Mouse (Mus musculus): ENCODE measurements around the gene Sox6.

Gene Sox6

DNA sequence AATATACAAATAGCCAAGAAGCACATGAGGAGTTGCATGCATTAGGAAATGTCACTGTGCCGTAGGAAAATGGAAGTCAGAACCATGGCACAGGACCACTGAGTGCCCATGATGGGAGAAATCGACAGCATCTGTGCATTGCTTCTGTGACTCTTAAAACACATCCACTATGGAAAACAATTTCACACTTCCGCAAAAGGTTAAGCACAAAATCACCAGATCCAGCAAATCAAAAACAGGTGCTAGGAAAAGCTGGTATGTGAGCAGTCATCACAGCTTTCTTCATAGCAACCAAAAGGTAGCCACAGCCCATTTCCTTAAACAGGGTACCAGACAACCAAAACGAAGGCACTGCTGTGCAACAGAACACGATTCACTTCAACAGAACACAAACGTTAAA, 52.9 kb downstream of the Sox6 start:
- DNase-seq (ENCODE audit: low spot score in 2 of 2) = no peak

DNA sequence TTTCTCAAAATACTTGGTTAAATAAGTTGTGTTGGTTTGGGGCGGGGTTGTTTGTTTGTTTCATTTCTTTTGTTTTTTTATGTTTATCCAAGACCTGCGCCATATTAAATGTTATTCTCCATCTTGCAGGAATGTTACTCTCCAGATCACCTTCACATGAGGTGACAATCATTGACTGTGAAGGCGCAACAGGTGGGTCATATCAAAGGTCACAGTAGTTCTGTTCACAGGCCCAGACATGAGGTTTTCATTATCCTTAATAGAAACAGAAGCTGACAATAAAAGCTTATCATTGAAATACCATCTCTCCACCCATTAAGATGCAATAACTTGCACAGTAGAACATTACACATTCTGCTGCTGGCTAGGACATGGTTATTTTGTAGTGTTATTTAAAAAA, 54.5 kb downstream of the Sox6 start:
- DNase-seq (ENCODE audit: low spot score in 2 of 2) = no peak

DNA sequence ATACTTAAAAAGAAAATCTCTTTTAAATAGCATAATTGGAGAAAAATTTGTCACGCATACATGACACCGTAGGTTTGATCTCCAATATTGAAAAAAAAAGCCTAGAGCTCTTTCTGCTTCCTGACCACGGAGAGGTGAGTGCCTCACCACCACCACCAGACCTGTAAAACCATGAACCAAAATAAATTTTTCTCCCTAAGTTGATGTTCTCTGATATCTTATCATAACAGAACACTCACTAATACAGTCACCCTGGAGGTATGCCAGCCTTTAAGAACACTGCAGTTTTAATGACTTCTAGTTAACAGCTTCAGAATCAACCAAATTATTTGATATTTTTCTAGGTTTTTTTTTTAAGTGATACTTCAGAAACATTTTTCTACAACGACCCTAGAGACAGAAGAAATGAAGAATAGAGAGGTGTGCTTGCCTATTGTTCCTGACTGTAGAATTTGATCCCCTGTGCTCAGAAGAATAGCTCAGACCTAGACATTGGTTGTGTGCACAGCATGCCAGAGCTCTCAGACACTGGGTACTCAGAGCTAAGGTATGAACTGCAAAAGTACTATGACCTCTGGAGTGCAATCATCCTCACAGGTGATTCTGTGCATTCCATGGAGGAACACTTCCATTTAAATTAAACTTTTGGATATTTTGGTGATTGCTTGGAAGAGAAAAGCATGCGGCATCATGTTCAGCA, 58.6 kb downstream of the Sox6 start:
- DNase-seq (ENCODE audit: low spot score in 2 of 2) = no peak

GRCm38 (mm10) chr7:115974518-115974917, 64.1 kb downstream of the Sox6 start:
- no peak for DNase-seq (ENCODE audit: low spot score in 2 of 2)

- no peak for DNase-seq (ENCODE audit: low spot score in 2 of 2)
These were observed 71.4 kb downstream of the Sox6 start for GRCm38 (mm10) chr7:115967186-115967585.

DNA sequence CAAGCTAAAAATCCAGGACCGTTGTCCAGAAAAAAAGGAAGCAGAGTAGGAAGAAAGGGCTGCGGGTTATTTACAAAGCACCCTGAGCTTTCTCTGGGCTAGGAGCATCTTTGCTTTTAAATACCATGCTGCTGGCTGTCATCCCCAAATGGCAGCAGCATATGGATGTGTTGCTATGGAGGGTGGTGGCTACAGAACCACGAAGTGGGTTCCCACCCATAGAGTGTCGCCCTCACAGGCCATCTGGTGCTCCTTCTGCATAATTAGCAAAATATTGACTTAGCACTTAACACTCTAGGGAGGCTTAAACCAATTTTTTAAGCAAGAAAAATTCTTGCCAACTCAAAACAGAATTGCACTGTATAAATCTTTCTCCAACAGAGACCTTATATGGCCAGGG, 72.4 kb downstream of the Sox6 start:
- DNase-seq (ENCODE audit: low spot score in 2 of 2) = no peak

- no peak for DNase-seq (ENCODE audit: low spot score in 2 of 2)
These were observed 85.5 kb downstream of the Sox6 start for GRCm38 (mm10) chr7:115953046-115953445.

- DNase-seq (ENCODE audit: low spot score in 2 of 2) = no peak
These were observed 86.4 kb downstream of the Sox6 start for GRCm38 (mm10) chr7:115952235-115952634.

DNA sequence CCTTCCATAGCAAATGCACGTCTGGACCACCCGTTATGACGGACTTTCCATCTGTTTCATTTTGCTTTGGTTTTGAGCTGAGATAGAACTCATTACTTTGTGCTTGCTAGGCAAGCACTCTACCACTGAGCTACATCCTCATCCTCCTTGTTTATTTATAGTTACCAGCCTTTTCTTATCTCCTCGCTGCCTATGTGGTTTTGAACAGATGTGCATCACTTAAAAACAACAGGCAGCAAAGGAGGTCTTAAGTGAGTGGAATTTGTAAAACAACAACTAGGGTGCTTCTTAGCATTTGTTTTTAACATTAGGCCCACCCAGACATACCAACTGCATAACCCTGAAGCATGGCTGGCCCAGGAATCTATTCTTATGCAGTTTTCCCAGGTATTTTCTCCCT, 86.9 kb downstream of the Sox6 start:
- DNase-seq (ENCODE audit: low spot score in 2 of 2) = no peak

- DNase-seq (ENCODE audit: low spot score in 2 of 2) = no peak
These were observed 90.7 kb downstream of the Sox6 start for GRCm38 (mm10) chr7:115947916-115948315.

DNA sequence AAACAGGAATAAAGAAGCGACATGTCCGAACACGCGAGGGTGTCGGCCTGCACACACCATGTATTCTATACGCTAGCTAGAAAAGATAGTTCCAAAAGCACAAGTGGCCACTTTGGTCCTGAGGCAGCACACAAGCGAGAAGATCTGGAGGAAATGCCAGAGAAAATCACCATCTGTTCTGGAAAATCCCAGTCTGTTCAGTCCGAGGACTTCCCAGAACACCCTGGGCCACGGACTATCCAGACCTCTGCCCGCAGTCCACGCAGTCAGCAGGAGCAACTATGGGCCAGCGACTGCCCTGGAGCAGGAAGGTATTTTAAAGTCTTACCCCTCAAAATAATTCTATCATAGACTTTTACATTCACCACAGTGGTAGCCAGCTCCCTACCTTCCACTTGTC, 92.0 kb downstream of the Sox6 start:
- DNase-seq (ENCODE audit: low spot score in 2 of 2) = no peak

GRCm38 (mm10) chr7:115945516-115945915, 93.1 kb downstream of the Sox6 start:
- no peak for DNase-seq (ENCODE audit: low spot score in 2 of 2)

DNA sequence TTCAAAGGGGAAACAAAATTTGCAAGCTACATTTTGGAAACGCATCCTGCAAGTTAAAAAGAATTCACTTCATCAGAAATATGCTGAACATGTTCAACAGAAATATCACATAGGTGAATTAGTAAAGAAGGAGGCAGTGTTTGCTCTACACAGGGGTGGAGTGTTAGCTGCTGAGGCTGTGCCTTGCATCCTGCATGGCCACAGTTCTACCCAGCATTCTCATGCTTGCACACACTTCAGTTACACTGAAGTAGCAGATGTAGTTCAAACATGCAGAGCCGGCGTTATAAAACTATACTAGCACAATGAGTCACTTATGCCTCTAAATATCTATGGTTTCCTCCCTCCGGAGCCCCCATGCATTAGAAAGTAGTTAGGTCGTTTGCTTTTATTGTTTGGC, 94.3 kb downstream of the Sox6 start:
- no peak for DNase-seq (ENCODE audit: low spot score in 2 of 2)

- no peak for DNase-seq (ENCODE audit: low spot score in 2 of 2)
These were observed 96.8 kb downstream of the Sox6 start for GRCm38 (mm10) chr7:115941766-115942165.

GRCm38 (mm10) chr7:115939292-115939691, 99.3 kb downstream of the Sox6 start:
- DNase-seq (ENCODE audit: low spot score in 2 of 2) = no peak

DNA sequence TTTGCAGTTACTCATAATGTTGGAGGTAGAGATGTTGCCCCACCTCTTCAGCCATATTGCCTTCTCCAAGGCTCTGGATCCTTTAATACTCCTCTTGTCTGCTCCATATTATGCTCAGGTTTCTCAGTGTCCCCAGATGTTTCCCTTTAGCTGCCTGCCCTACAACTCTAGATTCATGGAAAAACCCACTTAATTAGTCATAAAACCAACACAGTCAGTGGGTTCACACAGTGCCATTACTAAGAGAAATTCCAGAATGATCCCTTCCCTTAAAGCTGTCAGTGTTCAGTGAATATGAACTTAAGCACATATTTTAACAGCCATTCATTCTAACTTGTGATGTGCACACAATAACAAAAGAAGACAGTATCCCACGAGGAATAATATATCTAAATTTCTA, 101.7 kb downstream of the Sox6 start:
- DNase-seq (ENCODE audit: low spot score in 2 of 2) = no peak

DNA sequence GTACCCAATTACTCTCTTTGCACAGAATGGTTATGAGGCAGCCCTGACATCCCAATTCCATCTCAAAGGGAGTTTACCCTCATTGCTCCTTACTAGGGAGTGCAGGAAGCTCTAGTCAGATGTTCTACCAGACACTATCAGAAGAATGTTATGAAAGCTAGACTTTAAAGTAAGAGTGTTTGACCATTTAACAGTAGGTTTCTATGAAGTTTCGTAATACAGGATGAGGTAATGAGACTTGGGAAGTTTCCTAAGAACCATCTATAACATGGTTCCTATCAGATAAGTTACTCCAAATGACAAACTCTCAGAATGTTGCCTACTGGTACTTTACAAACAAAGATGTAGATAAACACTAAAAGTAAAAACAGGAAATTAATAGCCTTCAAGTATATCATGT, 123.3 kb downstream of the Sox6 start:
- DNase-seq (ENCODE audit: low spot score in 2 of 2) = no peak

DNA sequence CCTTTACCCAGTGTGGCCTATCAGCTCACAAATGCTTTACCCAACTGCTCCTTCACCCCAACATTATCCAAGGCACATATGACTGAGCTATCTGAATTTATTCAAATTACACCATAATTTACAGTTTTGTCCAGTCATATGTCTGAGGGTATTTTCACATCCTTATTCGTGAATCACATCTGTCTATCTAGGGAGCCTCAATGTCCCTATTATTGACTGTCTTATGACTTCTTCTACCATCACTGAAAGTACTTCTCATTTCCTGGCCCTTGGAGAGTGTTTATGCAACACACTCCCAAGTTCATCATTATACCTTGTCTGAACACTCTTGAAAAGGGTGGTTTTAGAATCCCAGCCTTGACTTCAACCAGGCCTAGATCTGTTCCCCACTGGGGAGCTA, 128.3 kb downstream of the Sox6 start:
- no peak for DNase-seq (ENCODE audit: low spot score in 2 of 2)

- DNase-seq (ENCODE audit: low spot score in 2 of 2) = no peak
These were observed 133.8 kb downstream of the Sox6 start for GRCm38 (mm10) chr7:115904798-115905207.

- no peak for DNase-seq (ENCODE audit: low spot score in 2 of 2)
These were observed 134.4 kb downstream of the Sox6 start for GRCm38 (mm10) chr7:115903931-115904797.

DNA sequence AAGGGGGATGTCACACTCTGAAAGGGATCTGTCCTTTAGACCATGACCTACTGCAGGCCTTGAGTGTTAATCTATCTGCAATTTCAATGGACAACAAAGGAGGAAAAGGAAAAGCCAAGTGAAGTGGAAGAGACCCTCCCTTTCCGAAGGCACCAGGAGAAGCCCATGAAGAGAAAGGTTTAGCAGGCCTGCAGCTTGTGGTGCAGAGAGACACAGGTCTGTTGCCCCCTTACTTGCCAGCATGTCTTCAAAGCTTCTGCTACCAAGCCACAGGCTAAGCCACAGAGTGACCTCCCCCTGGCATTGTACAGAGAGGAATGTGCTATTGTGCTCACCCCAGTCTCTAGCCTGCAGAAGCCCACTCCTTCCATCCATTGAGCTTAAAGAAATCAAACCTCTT, 135.2 kb downstream of the Sox6 start:
- DNase-seq (ENCODE audit: low spot score in 2 of 2) = no peak

- no peak for DNase-seq (ENCODE audit: low spot score in 2 of 2)
These were observed 142.8 kb downstream of the Sox6 start for GRCm38 (mm10) chr7:115895831-115896230.

GRCm38 (mm10) chr7:115895028-115895671, 143.4 kb downstream of the Sox6 start:
- DNase-seq (ENCODE audit: low spot score in 2 of 2) = no peak

Measured in urinary bladder, postnatal 4 days (tissue).